Mouse (Mus musculus) adrenal gland, adult 8-10 months (tissue): ENCODE measurements around the gene Zfp358. TPM values are rescaled to one million over a fixed set of nuclear protein-coding genes. Genes with fewer than 3 reads are reported as not detected.

Experiments used
- total RNA-seq, 4 experiments: library from RNA; stranded (reverse); gene quantifications; 2 replicates each; pipeline ENCODE4 v1.2.4; 2022

Zfp358 gene
- total RNA-seq, 4 experiments from 2014 or later = 20.6 to 22.9 (median 21.7) TPM

Other genes with a start within 250 kb of the Zfp358 start
- 100 to 1,000 TPM; 139 to 174 (median 151) TPM for gene Insr, start 213.5 kb upstream of the Zfp358 start, total RNA-seq
- under 1 TPM; 0.23 to 0.83 (median 0.28) TPM for gene A430078G23Rik, start 139.7 kb upstream of the Zfp358 start, total RNA-seq
- gene Arhgef18, start 100.1 kb upstream of the Zfp358 start, total RNA-seq = 10 to 100 TPM; 44.6 to 48.1 (median 47.0) TPM
- gene Pex11g, start 25.5 kb upstream of the Zfp358 start, total RNA-seq = 10 to 100 TPM; 10.4 to 20.2 (median 12.1) TPM
- under 1 TPM in 2 of 4 experiments, not detected in 2; 0.28 to 0.46 TPM for gene Tex45, start 22.3 kb upstream of the Zfp358 start, total RNA-seq
- 10 to 100 TPM; 45.0 to 82.0 (median 60.3) TPM for gene Mcoln1, start 7.3 kb downstream of the Zfp358 start, total RNA-seq
- 10 to 100 TPM; 49.3 to 73.9 (median 63.2) TPM for gene Pnpla6, start 22.2 kb downstream of the Zfp358 start, total RNA-seq
- gene C330021F23Rik, start 74.9 kb downstream of the Zfp358 start, total RNA-seq = not detected
- 10 to 100 TPM in 2 of 4 experiments, 1 to 10 TPM in 2; 4.7 to 15.5 (median 10.0) TPM for gene Camsap3, start 94.2 kb downstream of the Zfp358 start, total RNA-seq
- 10 to 100 TPM; 37.2 to 44.3 (median 42.5) TPM for gene Xab2, start 128.2 kb downstream of the Zfp358 start, total RNA-seq
- gene Pet100, start 128.4 kb downstream of the Zfp358 start, total RNA-seq = 100 to 1,000 TPM in 1 of 4 experiments, 10 to 100 TPM in 3; 86.7 to 108 (median 94.2) TPM
- not detected for gene Pcp2, start 132.4 kb downstream of the Zfp358 start, total RNA-seq
- 100 to 1,000 TPM in 2 of 4 experiments, 10 to 100 TPM in 2; 76.2 to 107 (median 99.8) TPM for gene Stxbp2, start 137.8 kb downstream of the Zfp358 start, total RNA-seq
- gene Retn, start 162.6 kb downstream of the Zfp358 start, total RNA-seq = 100 to 1,000 TPM in 3 of 4 experiments, 10 to 100 TPM in 1; 50.2 to 152 (median 108) TPM
- gene Mcemp1, start 172.6 kb downstream of the Zfp358 start, total RNA-seq = under 1 TPM in 3 of 4 experiments, not detected in 1; 0.17 to 0.40 (median 0.26) TPM
- gene Fcor, start 179.2 kb downstream of the Zfp358 start, total RNA-seq = 10 to 100 TPM in 3 of 4 experiments, 1 to 10 TPM in 1; 8.1 to 26.3 (median 22.4) TPM
- 10 to 100 TPM; 21.0 to 23.6 (median 22.5) TPM for gene Trappc5, start 183.2 kb downstream of the Zfp358 start, total RNA-seq
- gene Fcer2a, start 201.0 kb downstream of the Zfp358 start, total RNA-seq = under 1 TPM; 0.12 to 0.54 (median 0.45) TPM
- gene Clec4g, start 227.5 kb downstream of the Zfp358 start, total RNA-seq = not detected